Mouse (Mus musculus) adrenal gland, adult 18-20 months (tissue): ENCODE measurements at regions not wholly inside any gene's neighbourhood (a gene's known extent, or its start where the extent isn't known, plus 50 kb on each side); places are given as distances from the start of the nearest gene placed in this dataset.

Source experiments
- DNase-seq, 2 experiments: peaks; one replicate each; pipeline ENCODE4 v3.0.0; 2021 to 2022; ENCODE audit warnings: low spot score in 2 of 2

DNA sequence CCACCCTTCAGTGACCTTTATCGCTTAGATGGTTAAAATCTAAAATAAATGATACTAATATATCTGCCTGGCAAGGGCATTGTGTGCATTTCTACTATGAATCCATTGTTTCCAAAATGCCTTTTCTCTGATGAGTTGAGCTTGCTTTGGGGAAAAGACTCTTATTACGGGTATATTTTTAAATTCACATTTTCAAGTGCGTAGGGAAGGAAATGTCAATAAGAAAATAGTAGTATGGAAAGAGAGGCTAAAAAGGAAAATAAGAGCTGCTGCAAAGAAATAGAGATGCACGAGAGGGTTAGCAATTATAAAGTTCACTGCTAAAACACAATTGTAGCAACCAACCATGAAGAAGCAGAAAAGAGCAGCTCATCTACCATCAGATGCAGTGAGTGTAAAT lies 123.8 kb upstream of the Chl1 start:
- DNase-seq, result no peak

DNA sequence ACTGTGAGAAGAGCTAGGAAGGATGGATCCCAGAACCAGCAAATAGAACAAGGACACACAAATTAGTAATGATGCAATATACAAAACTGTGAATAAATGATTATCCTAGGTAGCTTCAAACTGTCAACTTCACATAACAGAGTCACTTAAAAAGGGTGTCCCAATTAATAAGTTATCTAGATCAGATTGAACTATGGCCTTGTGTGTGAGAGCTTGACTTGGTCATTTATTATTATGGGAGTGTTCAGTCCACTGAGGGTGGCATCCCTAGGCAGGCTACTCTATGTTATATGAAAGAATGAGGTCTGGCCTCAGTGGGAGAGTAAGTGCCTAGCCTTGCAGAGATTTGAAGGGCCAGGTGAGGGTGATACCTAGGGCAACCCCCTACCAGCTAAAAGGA lies 104.4 kb upstream of the Chl1 start:
- no peak for DNase-seq

DNA sequence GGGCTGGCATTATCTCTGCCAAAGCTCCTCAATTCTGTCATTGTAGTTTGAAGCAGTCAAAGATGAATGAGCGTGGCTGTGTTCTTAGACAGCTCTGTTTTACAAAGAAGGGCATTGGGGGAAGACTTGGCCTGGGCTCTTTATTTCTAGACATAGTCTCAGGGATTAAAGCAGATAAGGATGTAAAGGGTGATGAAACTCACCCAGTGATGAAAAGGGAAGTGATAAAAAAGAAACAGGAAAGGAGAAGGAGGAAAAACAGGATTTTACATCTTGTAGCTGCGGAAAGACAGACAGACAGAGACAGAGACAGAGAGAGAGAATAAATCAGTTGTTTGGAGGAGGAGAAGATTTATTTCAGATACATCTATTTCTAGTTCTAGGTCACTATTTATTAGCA lies 95.5 kb upstream of the Chl1 start:
- DNase-seq, result no peak

DNA sequence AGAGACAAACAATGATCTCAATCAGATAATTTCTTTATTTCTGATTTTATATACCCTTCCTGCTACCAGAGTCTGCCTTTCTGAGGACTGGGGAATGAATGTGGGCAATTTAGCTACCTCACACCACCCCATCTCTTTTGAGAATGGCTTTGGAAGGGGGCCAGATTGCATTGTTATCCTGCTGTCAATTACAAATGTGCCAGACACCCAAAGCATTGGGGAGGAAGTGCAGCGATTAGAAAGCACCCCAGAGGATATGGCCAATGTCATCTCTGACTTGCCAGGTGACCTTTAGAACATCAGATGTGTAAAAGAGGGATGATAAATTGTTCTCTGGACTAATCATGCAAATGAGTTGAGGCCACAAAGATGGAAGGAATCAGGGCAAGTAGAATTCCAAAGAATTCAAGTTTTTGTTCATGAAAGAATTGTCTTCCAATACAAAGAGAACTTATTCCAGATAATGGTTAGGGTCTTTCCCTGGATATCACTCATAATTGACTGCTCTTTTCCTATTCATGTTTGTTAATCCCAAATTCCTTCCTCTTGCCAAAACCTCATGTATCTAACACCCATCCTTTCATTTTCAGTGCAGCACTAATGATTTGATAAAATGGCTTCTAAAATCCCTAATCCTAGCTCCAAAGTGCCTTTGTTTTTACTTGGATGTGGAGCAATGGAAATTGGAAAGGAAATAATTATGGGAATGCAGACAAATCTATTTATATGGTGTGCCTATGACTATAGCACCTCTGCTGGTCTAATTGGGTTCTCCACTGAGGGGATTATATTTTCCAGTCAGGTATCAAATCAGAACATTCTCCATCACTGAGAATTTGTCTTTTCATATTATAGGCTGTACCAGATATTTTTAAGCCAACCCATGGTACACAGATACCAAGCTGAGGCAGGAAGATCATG lies 89.1 kb upstream of the Chl1 start:
- no peak for DNase-seq

DNA sequence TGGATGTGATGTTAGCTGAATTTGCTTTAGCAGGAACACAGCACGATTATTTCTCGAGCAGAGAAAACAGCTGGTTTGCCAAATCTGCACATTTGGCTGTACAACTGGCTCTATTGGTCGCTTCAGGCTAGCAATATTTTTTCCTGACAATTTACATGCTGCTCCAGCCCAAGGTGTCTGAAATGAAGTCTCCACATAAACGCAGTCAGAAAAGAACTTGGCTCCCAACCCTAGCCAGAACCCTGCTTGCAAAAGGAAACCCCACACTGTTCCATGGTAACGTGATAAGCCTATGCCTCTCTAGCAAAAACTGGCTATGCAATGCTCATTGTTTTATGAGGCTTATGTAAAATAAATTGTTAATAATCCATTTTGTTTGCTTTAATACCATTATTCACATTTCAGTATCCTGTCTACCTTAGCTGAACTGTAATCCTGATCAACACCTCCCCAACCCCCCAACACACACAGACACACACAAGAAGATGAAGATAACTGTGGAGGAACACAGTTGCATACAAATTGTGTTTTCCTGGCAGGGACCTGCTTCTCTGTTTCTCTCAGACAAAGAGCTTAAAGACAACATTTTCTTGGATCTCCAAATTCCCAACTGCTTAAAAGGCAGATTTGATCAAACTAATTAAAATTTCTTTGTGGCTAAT lies 79.3 kb upstream of the Chl1 start:
- no peak for DNase-seq

DNA sequence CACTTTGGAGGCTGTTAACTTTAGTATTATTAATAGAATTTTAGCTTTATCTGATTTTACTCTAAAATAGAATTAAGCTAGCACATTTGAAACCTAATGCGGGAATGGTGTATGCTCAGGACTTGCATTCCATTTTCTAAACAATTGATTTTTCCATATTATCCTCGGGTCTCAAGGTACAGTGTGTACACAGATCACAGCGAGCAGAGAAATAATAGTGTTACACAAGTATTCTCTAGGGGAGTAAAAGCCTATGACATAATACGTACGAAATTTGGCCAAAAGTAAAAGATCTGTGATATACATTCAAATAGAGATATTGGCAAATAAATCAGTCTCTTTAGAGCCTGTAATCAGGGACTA lies 78.8 kb upstream of the Chl1 start:
- no peak for DNase-seq
